Mouse (Mus musculus) brain, embryonic 14.5 days (tissue): ENCODE measurements around the gene Mtg2.

Source experiments
- CTCF ChIP-seq: fragments of 200-500 bp; IDR thresholded peaks from 2 replicates; pipeline ENCODE4 v1.5.1; 2012; ENCODE audit warnings: inconsistent platforms, mild to moderate bottlenecking, moderate library complexity, borderline replicate concordance; ENCODE audit not compliant: insufficient read depth, insufficient read length; ENCODE audit errors: extremely low read depth
- POLR2A ChIP-seq: fragments of 200-500 bp; IDR thresholded peaks from 2 replicates; pipeline ENCODE4 v1.6.1; 2012; ENCODE audit warnings: mild to moderate bottlenecking, inconsistent platforms, borderline replicate concordance; ENCODE audit not compliant: poor library complexity, insufficient read depth, insufficient read length, severe bottlenecking; ENCODE audit errors: extremely low read depth

- TF ChIP-seq CTCF (no peak), POLR2A (no peak)
These were observed 37.9 kb downstream of the Mtg2 start for GRCm38 (mm10) chr2:180108285-180108684.
